Mouse (Mus musculus): Measurements from ENCODE around the gene Foxo3. TPM values are rescaled to one million over a fixed set of nuclear protein-coding genes. Genes with fewer than 3 reads are reported as not detected.

The Foxo3 gene
- polyA plus RNA-seq, 1 experiment from 2014 or later: 8.0 TPM

GRCm38 (mm10) chr10:42203321-42204155 is 73.0 kb downstream of the Foxo3 start:
- Histone ChIP-seq H3K9me3 (ENCODE audit: control insufficient read depth, low read length) (no peaks in the 10 kb centered on the region), H3K4me3 (ENCODE audit: low read depth, low read length) (no peak overlapping the region), H3K27ac (replicated peaks) (0 out of 2 replicates have a peak overlapping the region, but pooled peaks have one; percentile 50), H3K9ac (ENCODE audit: low read length) (no peak overlapping the region), H3K4me2 (replicated peaks; ENCODE audit: low read depth) (no peak overlapping the region), H3K4me1 (replicated peaks; ENCODE audit: control insufficient read depth, insufficient read depth) (peaks cover 6% of the 10 kb centered on the region; the same call in 1 of the 2 replicates), H3K36me3 (ENCODE audit: control insufficient read depth, insufficient read depth, low read length) (no peaks in the 10 kb centered on the region), H3K27me3 (ENCODE audit: control insufficient read depth, insufficient read depth, low read length) (no peaks in the 10 kb centered on the region)
- no peak for TF ChIP-seq EP300 (optimal IDR thresholded peaks at IDR 0.05)
- no peak for TF ChIP-seq CTCF (IDR thresholded peaks at IDR 0.05; ENCODE audit: low read depth)
- ATAC-seq (ENCODE audit: low FRiP score, low TSS enrichment) (no peak), DNase-seq (ENCODE audit: low spot score) (no peak)
- 49% methylated on average over 18 of the region's 18 CpGs for WGBS

- ATAC-seq (ENCODE audit: low FRiP score, low TSS enrichment): peak; percentile 48
- Histone ChIP-seq H3K27ac (replicated peaks) (peak overlapping the region; percentile 35; the same call in 1 of the 2 replicates), H3K4me2 (replicated peaks; ENCODE audit: low read depth) (no peak overlapping the region), H3K9me3 (ENCODE audit: control insufficient read depth, low read length) (no peaks in the 10 kb centered on the region), H3K4me1 (replicated peaks; ENCODE audit: control insufficient read depth, insufficient read depth) (peaks cover 6% of the 10 kb centered on the region; the same call in 1 of the 2 replicates), H3K36me3 (ENCODE audit: control insufficient read depth, insufficient read depth, low read length) (0 out of 2 replicates have a peak, but pooled peaks cover 1% of the 10 kb centered on the region), H3K27me3 (ENCODE audit: control insufficient read depth, insufficient read depth, low read length) (no peaks in the 10 kb centered on the region), H3K9ac (ENCODE audit: low read length) (no peak overlapping the region), H3K4me3 (ENCODE audit: low read depth, low read length) (no peak overlapping the region)
- DNase-seq (ENCODE audit: low spot score): peak; percentile 33
- 64% methylated on average over 8 of the region's 8 CpGs for WGBS
- TF ChIP-seq CTCF (IDR thresholded peaks at IDR 0.05; ENCODE audit: low read depth) (no peak), EP300 (optimal IDR thresholded peaks at IDR 0.05) (no peak)
Observed at GRCm38 (mm10) chr10:42202561-42202960, 74.0 kb downstream of the Foxo3 start.

- H3K36me3 ChIP-seq (ENCODE audit: control insufficient read depth, insufficient read depth, low read length): peaks cover 18% of the 10 kb centered on the region
- 59% methylated on average over 3 of the region's 3 CpGs for WGBS
- H3K9ac ChIP-seq (ENCODE audit: low read length): no peak overlapping the region
- DNase-seq (ENCODE audit: low spot score): no peak
- TF ChIP-seq CTCF (IDR thresholded peaks at IDR 0.05; ENCODE audit: low read depth) (no peak), EP300 (optimal IDR thresholded peaks at IDR 0.05) (no peak)
- peaks cover 7% of the 10 kb centered on the region for H3K4me1 ChIP-seq (replicated peaks; ENCODE audit: control insufficient read depth, insufficient read depth)
- no peaks in the 10 kb centered on the region for H3K27me3 ChIP-seq (ENCODE audit: control insufficient read depth, insufficient read depth, low read length)
- no peak overlapping the region for H3K4me3 ChIP-seq (ENCODE audit: low read depth, low read length)
- no peak for ATAC-seq (ENCODE audit: low FRiP score, low TSS enrichment)
- no peak overlapping the region for H3K4me2 ChIP-seq (replicated peaks; ENCODE audit: low read depth)
- no peaks in the 10 kb centered on the region for H3K9me3 ChIP-seq (ENCODE audit: control insufficient read depth, low read length)
- H3K27ac ChIP-seq (replicated peaks): no peak overlapping the region
Observed at GRCm38 (mm10) chr10:42199472-42199871, 77.1 kb downstream of the Foxo3 start.

- H3K36me3 ChIP-seq (ENCODE audit: control insufficient read depth, insufficient read depth, low read length): peaks cover 18% of the 10 kb centered on the region
- DNase-seq (ENCODE audit: low spot score) (no peak), ATAC-seq (ENCODE audit: low FRiP score, low TSS enrichment) (no peak)
- no peak overlapping the region for H3K27ac ChIP-seq (replicated peaks)
- TF ChIP-seq EP300 (optimal IDR thresholded peaks at IDR 0.05) (no peak), CTCF (IDR thresholded peaks at IDR 0.05; ENCODE audit: low read depth) (no peak)
- H3K9ac ChIP-seq (ENCODE audit: low read length): no peak overlapping the region
- no peaks in the 10 kb centered on the region for H3K27me3 ChIP-seq (ENCODE audit: control insufficient read depth, insufficient read depth, low read length)
- no peak overlapping the region for H3K4me2 ChIP-seq (replicated peaks; ENCODE audit: low read depth)
- H3K9me3 ChIP-seq (ENCODE audit: control insufficient read depth, low read length): no peaks in the 10 kb centered on the region
- 63% methylated on average over 3 of the region's 3 CpGs for WGBS
- H3K4me3 ChIP-seq (ENCODE audit: low read depth, low read length): no peak overlapping the region
- peaks cover 3% of the 10 kb centered on the region for H3K4me1 ChIP-seq (replicated peaks; ENCODE audit: control insufficient read depth, insufficient read depth)
Observed at GRCm38 (mm10) chr10:42198682-42199081, 77.9 kb downstream of the Foxo3 start.

- H3K9ac ChIP-seq (ENCODE audit: low read length): no peak overlapping the region
- 79% methylated on average over 6 of the region's 6 CpGs for WGBS
Observed at GRCm38 (mm10) chr10:42194784-42195183, 81.8 kb downstream of the Foxo3 start.

GRCm38 (mm10) chr10:42193981-42194380 is 82.6 kb downstream of the Foxo3 start:
- H3K4me1 ChIP-seq (replicated peaks; ENCODE audit: control insufficient read depth, insufficient read depth): peaks cover 11% of the 10 kb centered on the region
- ATAC-seq (ENCODE audit: low FRiP score, low TSS enrichment): no peak
- H3K4me3 ChIP-seq (ENCODE audit: low read depth, low read length): no peak overlapping the region
- no peaks in the 10 kb centered on the region for H3K9me3 ChIP-seq (ENCODE audit: control insufficient read depth, low read length)
- H3K9ac ChIP-seq (ENCODE audit: low read length): no peak overlapping the region
- no peak for TF ChIP-seq EP300 (optimal IDR thresholded peaks at IDR 0.05)
- no peaks in the 10 kb centered on the region for H3K27me3 ChIP-seq (ENCODE audit: control insufficient read depth, insufficient read depth, low read length)
- no peak for DNase-seq (ENCODE audit: low spot score)
- whole genome bisulfite sequencing: 70% methylated on average over 4 of the region's 4 CpGs
- H3K36me3 ChIP-seq (ENCODE audit: control insufficient read depth, insufficient read depth, low read length): peaks cover 18% of the 10 kb centered on the region
- no peak overlapping the region for H3K27ac ChIP-seq (replicated peaks)
- H3K4me2 ChIP-seq (replicated peaks; ENCODE audit: low read depth): no peak overlapping the region

More at GRCm38 (mm10) chr10:42194784-42195183, 81.8 kb downstream of the Foxo3 start:
- Histone ChIP-seq H3K4me2 (replicated peaks; ENCODE audit: low read depth) (no peak overlapping the region), H3K9me3 (ENCODE audit: control insufficient read depth, low read length) (no peaks in the 10 kb centered on the region), H3K27me3 (ENCODE audit: control insufficient read depth, insufficient read depth, low read length) (no peaks in the 10 kb centered on the region), H3K4me1 (replicated peaks; ENCODE audit: control insufficient read depth, insufficient read depth) (peaks cover 11% of the 10 kb centered on the region), H3K36me3 (ENCODE audit: control insufficient read depth, insufficient read depth, low read length) (peaks cover 18% of the 10 kb centered on the region), H3K27ac (replicated peaks) (no peak overlapping the region), H3K4me3 (ENCODE audit: low read depth, low read length) (no peak overlapping the region)
- DNase-seq (ENCODE audit: low spot score) (no peak), ATAC-seq (ENCODE audit: low FRiP score, low TSS enrichment) (no peak)
- TF ChIP-seq EP300 (optimal IDR thresholded peaks at IDR 0.05): no peak
- TF ChIP-seq CTCF (IDR thresholded peaks at IDR 0.05; ENCODE audit: low read depth): no peak

Data from stomach, postnatal 0 days (tissue).